Mouse (Mus musculus): ENCODE data around the gene Mrpl37. TPM values are rescaled to one million over a fixed set of nuclear protein-coding genes. Genes with fewer than 3 reads are reported as not detected.

Mrpl37 gene
- polyA plus RNA-seq, 1 experiment from 2014 or later, result 145 TPM

GRCm38 (mm10) chr4:107091696-107092095 lies 25.0 kb upstream of the Mrpl37 start:
- H3K27ac ChIP-seq, result peak overlapping the region; percentile 68
- DNase-seq (ENCODE audit: low spot score), result no peak

GRCm38 (mm10) chr4:107084858-107085257 lies 18.2 kb upstream of the Mrpl37 start:
- peak; percentile 47 for DNase-seq (ENCODE audit: low spot score)
- Histone ChIP-seq H3K4me3 (peak overlapping the region; percentile 11), H3K9me3 (replicated peaks) (no peaks in the 10 kb centered on the region), H3K4me1 (peaks cover 44% of the 10 kb centered on the region), H3K27me3 (ENCODE audit: low read depth, poor library complexity, severe bottlenecking) (no peaks in the 10 kb centered on the region), H3K36me3 (no peaks in the 10 kb centered on the region; the same call in 1 of the 2 replicates), H3K27ac (peak overlapping the region; percentile 76)
- 13% methylated on average over 6 of the region's 6 CpGs for WGBS

More at GRCm38 (mm10) chr4:107091696-107092095, 25.0 kb upstream of the Mrpl37 start:
- Histone ChIP-seq H3K4me1 (peaks cover 56% of the 10 kb centered on the region), H3K27me3 (ENCODE audit: low read depth, poor library complexity, severe bottlenecking) (no peaks in the 10 kb centered on the region), H3K36me3 (no peaks in the 10 kb centered on the region), H3K4me3 (no peak overlapping the region), H3K9me3 (replicated peaks) (no peaks in the 10 kb centered on the region)
- 83% methylated on average over 14 of the region's 14 CpGs for WGBS

- DNase-seq (ENCODE audit: low spot score), result no peak
- Histone ChIP-seq H3K27me3 (ENCODE audit: low read depth, poor library complexity, severe bottlenecking) (no peaks in the 10 kb centered on the region), H3K27ac (peak overlapping the region; percentile 76), H3K4me1 (peaks cover 44% of the 10 kb centered on the region), H3K4me3 (no peak overlapping the region), H3K9me3 (replicated peaks) (no peaks in the 10 kb centered on the region), H3K36me3 (no peaks in the 10 kb centered on the region; the same call in none of the 2 replicates)
- WGBS, result 58% methylated on average over 1 of the region's 1 CpGs
These were observed 17.7 kb upstream of the Mrpl37 start for GRCm38 (mm10) chr4:107084343-107084742.

- Histone ChIP-seq H3K4me3 (no peak overlapping the region), H3K36me3 (no peaks in the 10 kb centered on the region; the same call in none of the 2 replicates), H3K4me1 (peaks cover 39% of the 10 kb centered on the region), H3K27me3 (ENCODE audit: low read depth, poor library complexity, severe bottlenecking) (no peaks in the 10 kb centered on the region), H3K27ac (peak overlapping the region; percentile 76), H3K9me3 (replicated peaks) (no peaks in the 10 kb centered on the region)
- WGBS, result 93% methylated on average over 4 of the region's 4 CpGs
- no peak for DNase-seq (ENCODE audit: low spot score)
These were observed 16.5 kb upstream of the Mrpl37 start for GRCm38 (mm10) chr4:107083126-107083525.

- no peak for DNase-seq (ENCODE audit: low spot score)
- no peaks in the 10 kb centered on the region; the same call in none of the 2 replicates for H3K36me3 ChIP-seq
- H3K27me3 ChIP-seq (ENCODE audit: low read depth, poor library complexity, severe bottlenecking), result no peaks in the 10 kb centered on the region
- H3K9me3 ChIP-seq (replicated peaks), result no peaks in the 10 kb centered on the region
- 95% methylated on average over 3 of the region's 3 CpGs for WGBS
- H3K4me1 ChIP-seq, result peaks cover 39% of the 10 kb centered on the region
- no peak overlapping the region for H3K4me3 ChIP-seq
- no peak overlapping the region for H3K27ac ChIP-seq
These were observed 15.5 kb upstream of the Mrpl37 start for GRCm38 (mm10) chr4:107082185-107082584.

GRCm38 (mm10) chr4:107079716-107080115 lies 13.0 kb upstream of the Mrpl37 start:
- no peaks in the 10 kb centered on the region for H3K27me3 ChIP-seq (ENCODE audit: low read depth, poor library complexity, severe bottlenecking)
- H3K36me3 ChIP-seq, result no peaks in the 10 kb centered on the region; the same call in none of the 2 replicates

GRCm38 (mm10) chr4:107078894-107079293 lies 12.2 kb upstream of the Mrpl37 start:
- H3K27me3 ChIP-seq (ENCODE audit: low read depth, poor library complexity, severe bottlenecking), result no peaks in the 10 kb centered on the region
- 85% methylated on average over 4 of the region's 4 CpGs for WGBS
- DNase-seq (ENCODE audit: low spot score), result no peak
- no peak overlapping the region for H3K27ac ChIP-seq
- H3K36me3 ChIP-seq, result peaks cover 4% of the 10 kb centered on the region
- H3K9me3 ChIP-seq (replicated peaks), result no peaks in the 10 kb centered on the region
- no peak overlapping the region for H3K4me3 ChIP-seq
- peaks cover 19% of the 10 kb centered on the region for H3K4me1 ChIP-seq

More at GRCm38 (mm10) chr4:107079716-107080115, 13.0 kb upstream of the Mrpl37 start:
- H3K4me1 ChIP-seq, result peaks cover 27% of the 10 kb centered on the region
- no peak for DNase-seq (ENCODE audit: low spot score)
- no peaks in the 10 kb centered on the region for H3K9me3 ChIP-seq (replicated peaks)
- no peak overlapping the region for H3K4me3 ChIP-seq
- H3K27ac ChIP-seq, result no peak overlapping the region

GRCm38 (mm10) chr4:107075456-107075855 lies 8.8 kb upstream of the Mrpl37 start:
- Histone ChIP-seq H3K4me3 (no peak overlapping the region), H3K36me3 (peaks cover 4% of the 10 kb centered on the region), H3K9me3 (replicated peaks) (no peaks in the 10 kb centered on the region), H3K4me1 (0 out of 2 replicates have a peak, but pooled peaks cover 2% of the 10 kb centered on the region), H3K27me3 (ENCODE audit: low read depth, poor library complexity, severe bottlenecking) (no peaks in the 10 kb centered on the region), H3K27ac (no peak overlapping the region)
- WGBS, result 81% methylated on average over 5 of the region's 5 CpGs
- no peak for DNase-seq (ENCODE audit: low spot score)

- Histone ChIP-seq H3K4me3 (no peak overlapping the region), H3K4me1 (peaks cover 6% of the 10 kb centered on the region), H3K27me3 (ENCODE audit: low read depth, poor library complexity, severe bottlenecking) (no peaks in the 10 kb centered on the region), H3K9me3 (replicated peaks) (no peaks in the 10 kb centered on the region), H3K27ac (no peak overlapping the region), H3K36me3 (peaks cover 4% of the 10 kb centered on the region; the same call in 1 of the 2 replicates)
- DNase-seq (ENCODE audit: low spot score), result no peak
- WGBS, result 88% methylated on average over 9 of the region's 9 CpGs
These were observed 5.7 kb upstream of the Mrpl37 start for GRCm38 (mm10) chr4:107072343-107072742.

- DNase-seq (ENCODE audit: low spot score), result no peak
- Histone ChIP-seq H3K36me3 (peaks cover 27% of the 10 kb centered on the region), H3K27me3 (ENCODE audit: low read depth, poor library complexity, severe bottlenecking) (no peaks in the 10 kb centered on the region), H3K9me3 (replicated peaks) (no peaks in the 10 kb centered on the region), H3K4me1 (peaks cover 20% of the 10 kb centered on the region), H3K4me3 (peak overlapping the region; percentile 93), H3K27ac (peak overlapping the region; percentile 90)
- 6% methylated on average over 33 of the region's 33 CpGs for WGBS
These were observed 628 bp upstream of the Mrpl37 start for GRCm38 (mm10) chr4:107067151-107067840.

- H3K9me3 ChIP-seq (replicated peaks), result no peaks in the 10 kb centered on the region
- no peak for DNase-seq (ENCODE audit: low spot score)
- no peaks in the 10 kb centered on the region for H3K27me3 ChIP-seq (ENCODE audit: low read depth, poor library complexity, severe bottlenecking)
- no peak overlapping the region for H3K27ac ChIP-seq
- 94% methylated on average over 5 of the region's 5 CpGs for WGBS
- peaks cover 20% of the 10 kb centered on the region for H3K4me1 ChIP-seq
- peaks cover 55% of the 10 kb centered on the region for H3K36me3 ChIP-seq
- no peak overlapping the region for H3K4me3 ChIP-seq
These were observed 2.1 kb downstream of the Mrpl37 start for GRCm38 (mm10) chr4:107064394-107065098.

GRCm38 (mm10) chr4:107063214-107063613 lies 3.5 kb downstream of the Mrpl37 start:
- Histone ChIP-seq H3K27me3 (ENCODE audit: low read depth, poor library complexity, severe bottlenecking) (no peaks in the 10 kb centered on the region), H3K4me1 (peaks cover 20% of the 10 kb centered on the region), H3K4me3 (no peak overlapping the region), H3K9me3 (replicated peaks) (no peaks in the 10 kb centered on the region), H3K27ac (no peak overlapping the region), H3K36me3 (peaks cover 68% of the 10 kb centered on the region)
- DNase-seq (ENCODE audit: low spot score), result no peak
- 94% methylated on average over 3 of the region's 3 CpGs for WGBS

GRCm38 (mm10) chr4:107061560-107061959 lies 5.1 kb downstream of the Mrpl37 start:
- no peak overlapping the region for H3K4me3 ChIP-seq
- peaks cover 84% of the 10 kb centered on the region for H3K36me3 ChIP-seq
- H3K4me1 ChIP-seq, result peaks cover 11% of the 10 kb centered on the region
- WGBS, result 95% methylated on average over 4 of the region's 4 CpGs
- H3K27me3 ChIP-seq (ENCODE audit: low read depth, poor library complexity, severe bottlenecking), result no peaks in the 10 kb centered on the region
- DNase-seq (ENCODE audit: low spot score), result no peak
- H3K27ac ChIP-seq, result no peak overlapping the region
- H3K9me3 ChIP-seq (replicated peaks), result no peaks in the 10 kb centered on the region

Measured in limb, embryonic 10.5 days (tissue).